Mouse (Mus musculus) liver, postnatal 0 days (tissue): ENCODE results near the gene Cryba4. TPM values are rescaled to one million over a fixed set of nuclear protein-coding genes. Genes with fewer than 3 reads are reported as not detected.

ENCODE experiments used
- ATAC-seq: fragments of 200-750 bp; cut with Nextera tagmentation; 2 replicates; pipeline ENCODE4 v1.8.0; 2017; ENCODE audit warnings: mild to moderate bottlenecking, moderate library complexity
- DNase-seq: peaks from one replicate; pipeline ENCODE4 v3.0.0-alpha.2; 2016
- H3K27ac ChIP-seq: fragments of 300-500 bp; sonication (generic); 2 replicates; pipeline ENCODE4 v1.5.1; 2014; ENCODE audit warnings: antibody characterized with exemption, moderate library complexity, mild to moderate bottlenecking, low read depth
- H3K27me3 ChIP-seq: fragments of 300-500 bp; sonication (generic); 2 replicates; pipeline ENCODE4 v1.6.1; 2014; ENCODE audit warnings: low read length, control low read depth, mixed read lengths; ENCODE audit not compliant: insufficient read depth
- H3K36me3 ChIP-seq: fragments of 300-500 bp; sonication (generic); replicated peaks from 2 replicates; pipeline ENCODE4 v1.6.1; 2014; ENCODE audit warnings: mild to moderate bottlenecking, control low read depth, low read length, moderate library complexity, mixed read lengths; ENCODE audit not compliant: insufficient read depth
- H3K4me1 ChIP-seq: fragments of 300-500 bp; sonication (generic); 2 replicates; pipeline ENCODE4 v1.6.1; 2014; ENCODE audit warnings: antibody characterized with exemption, mild to moderate bottlenecking, control low read depth; ENCODE audit not compliant: insufficient read depth
- H3K4me2 ChIP-seq: fragments of 300-500 bp; sonication (generic); 2 replicates; pipeline ENCODE4 v1.6.1; 2014; ENCODE audit warnings: low read depth, mild to moderate bottlenecking, low read length, moderate library complexity, mixed read lengths
- H3K4me3 ChIP-seq: fragments of 300-500 bp; sonication (generic); 2 replicates; pipeline ENCODE4 v1.5.1; 2014; ENCODE audit warnings: low read depth, low read length
- H3K9ac ChIP-seq: fragments of 300-500 bp; sonication (generic); replicated peaks from 2 replicates; pipeline ENCODE4 v1.6.1; 2014; ENCODE audit warnings: mild to moderate bottlenecking, moderate library complexity
- H3K9me3 ChIP-seq: fragments of 300-500 bp; sonication (generic); 2 replicates; pipeline ENCODE4 v1.6.1; 2016; ENCODE audit warnings: mild to moderate bottlenecking, control low read depth, low read length, mixed read lengths
- CTCF ChIP-seq: sonication (generic); IDR thresholded peaks from 2 replicates; pipeline ENCODE4 v1.5.1; 2016; ENCODE audit warnings: antibody characterized with exemption, low read depth
- EP300 ChIP-seq: IDR thresholded peaks from 2 replicates; pipeline ENCODE4 v1.6.1; 2016; ENCODE audit warnings: antibody characterized with exemption, low read depth, mild to moderate bottlenecking
- WGBS: fragments of 180-500 bp; shearing (Covaris S2); extraction: QIAGEN DNeasy Blood & Tissue Kit; methylation state at CpG from one replicate; pipeline ENCODE4 v1.1.7; 2014; ENCODE audit not compliant: insufficient replicate concordance; 5-methylcytosine and 5-hydroxymethylcytosine counted together
- polyA plus RNA-seq: library from polyadenylated mRNA; unstranded; fragments of >200 nt; fragmentation: Nextera tagmentation; extraction: Ambion mirVana; gene quantifications from 2 replicates; pipeline ENCODE4 v1.2.1, GENCODE M21; 2015

The Cryba4 gene
- polyA plus RNA-seq, 1 experiment from 2014 or later = 0.86 TPM

DNA sequence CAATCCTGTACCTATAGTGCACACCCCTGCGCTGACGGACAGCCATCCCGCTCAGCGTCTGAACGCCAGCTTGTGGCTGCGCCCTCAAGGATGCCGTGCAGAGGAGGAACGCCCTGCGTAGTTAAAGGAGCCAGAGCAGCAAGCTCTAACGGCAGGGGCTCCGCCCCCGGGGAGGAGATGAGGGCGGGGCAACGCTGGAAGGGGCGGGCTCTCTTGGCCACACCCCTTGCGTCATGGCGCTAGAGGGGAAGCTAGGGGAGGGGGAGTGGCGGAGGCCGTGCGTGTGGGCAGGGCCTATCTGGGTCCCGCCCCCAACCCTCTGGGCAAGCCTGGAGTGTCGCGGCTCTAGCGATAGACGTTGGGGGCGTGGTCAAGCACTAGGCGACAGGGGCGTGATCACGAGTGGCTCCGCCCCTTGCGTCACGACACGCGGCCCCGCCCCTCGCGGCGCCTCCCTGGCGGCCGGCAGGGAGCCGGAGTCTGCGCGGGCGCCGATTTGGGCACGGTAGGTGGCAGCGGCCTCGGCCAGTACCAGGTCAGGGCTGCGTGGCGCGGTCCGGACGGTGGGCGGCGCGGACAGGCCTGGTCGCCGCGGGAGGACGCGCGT is 24.1 kb upstream of the Cryba4 start, which contains the start of gene Tpst2:
Gene Tpst2 (plus strand): TSS at position 425 of the 607 bp plus-strand sequence.
- peak within 1 kb of the TSS; percentile 85 for H3K27ac ChIP-seq
- under 1% methylated on average over 43 of the region's 62 CpGs for WGBS
- H3K9ac ChIP-seq = peak within 1 kb of the TSS; percentile 77
- peaks cover 48% of the 10 kb centered on the region for H3K4me1 ChIP-seq
- H3K9me3 ChIP-seq = no peaks in the 10 kb centered on the region
- H3K4me2 ChIP-seq = peak within 1 kb of the TSS; percentile 93
- no peak for TF ChIP-seq EP300
- DNase-seq (peak; percentile 100), ATAC-seq (peak; percentile 94)
- peak within 1 kb of the TSS; percentile 68 for H3K4me3 ChIP-seq
- no peaks in the 10 kb centered on the region for H3K27me3 ChIP-seq
- H3K36me3 ChIP-seq = no peaks in the 10 kb centered on the region

- Histone ChIP-seq H3K9ac (no peak overlapping the region), H3K36me3 (no peaks in the 10 kb centered on the region), H3K4me2 (peak overlapping the region; percentile 93), H3K4me3 (peak overlapping the region; percentile 57; the same call in 1 of the 2 replicates), H3K9me3 (no peaks in the 10 kb centered on the region), H3K27me3 (no peaks in the 10 kb centered on the region), H3K27ac (no peak overlapping the region), H3K4me1 (peaks cover 44% of the 10 kb centered on the region)
- 50% methylated on average over 4 of the region's 4 CpGs for WGBS
- no peak for TF ChIP-seq EP300
- TF ChIP-seq CTCF = no peak
- no peak for ATAC-seq
- DNase-seq = no peak
These were observed 22.9 kb upstream of the Cryba4 start for GRCm38 (mm10) chr5:112275021-112275804.

GRCm38 (mm10) chr5:112273746-112274463 is 21.6 kb upstream of the Cryba4 start:
- Histone ChIP-seq H3K36me3 (no peaks in the 10 kb centered on the region), H3K4me2 (no peak overlapping the region), H3K9ac (no peak overlapping the region), H3K9me3 (no peaks in the 10 kb centered on the region), H3K4me1 (peaks cover 36% of the 10 kb centered on the region), H3K4me3 (no peak overlapping the region), H3K27me3 (peaks cover 1% of the 10 kb centered on the region; the same call in 1 of the 2 replicates), H3K27ac (no peak overlapping the region)
- TF ChIP-seq CTCF (no peak), EP300 (no peak)
- ATAC-seq (no peak), DNase-seq (no peak)
- WGBS = 53% methylated on average over 2 of the region's 2 CpGs

GRCm38 (mm10) chr5:112272934-112273333 is 20.6 kb upstream of the Cryba4 start:
- no peak overlapping the region for H3K4me2 ChIP-seq
- DNase-seq (no peak), ATAC-seq (no peak)
- peaks cover 6% of the 10 kb centered on the region; the same call in 1 of the 2 replicates for H3K27me3 ChIP-seq
- H3K9me3 ChIP-seq = no peaks in the 10 kb centered on the region
- peaks cover 27% of the 10 kb centered on the region for H3K4me1 ChIP-seq
- H3K36me3 ChIP-seq = no peaks in the 10 kb centered on the region
- 50% methylated on average over 2 of the region's 2 CpGs for WGBS
- no peak overlapping the region for H3K4me3 ChIP-seq
- no peak overlapping the region for H3K9ac ChIP-seq
- TF ChIP-seq EP300 = no peak
- TF ChIP-seq CTCF = no peak
- H3K27ac ChIP-seq = no peak overlapping the region

DNA sequence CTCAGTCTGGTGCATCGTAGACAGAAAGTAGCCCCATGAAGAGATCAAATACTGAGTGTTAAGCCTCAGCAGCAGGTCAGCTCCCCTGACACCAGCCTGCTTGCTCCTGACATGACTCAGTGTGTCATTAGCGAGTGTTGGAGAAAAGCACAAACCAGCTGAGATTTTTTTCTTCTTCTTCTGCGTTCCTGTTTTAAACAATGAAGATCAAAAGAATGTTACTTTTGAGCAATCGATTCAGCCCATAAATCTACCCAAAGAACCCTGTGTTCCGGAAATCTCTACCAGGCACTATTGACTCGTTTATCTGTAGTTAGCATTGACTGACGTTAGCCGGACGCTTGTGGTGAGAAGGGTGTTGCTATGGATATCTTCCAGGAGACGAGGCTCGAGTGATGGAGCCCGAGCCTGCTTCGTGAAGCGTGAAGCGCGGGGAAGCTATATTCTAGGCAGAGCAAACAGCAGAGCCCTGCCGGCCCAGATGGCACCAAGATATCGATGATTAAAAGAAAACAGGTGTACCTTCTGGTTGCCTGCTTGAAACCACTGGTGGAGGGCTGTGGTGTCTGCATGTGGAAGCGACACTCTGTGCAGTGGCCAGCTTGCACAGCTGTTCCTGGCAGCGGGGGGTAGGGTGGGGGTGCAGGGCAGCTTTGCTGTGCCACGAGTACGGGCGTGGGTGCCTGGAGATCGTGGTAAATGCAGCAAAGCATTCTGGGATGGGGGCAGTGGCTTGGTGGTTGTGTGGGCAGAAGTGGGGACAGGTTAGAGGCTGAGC is 18.6 kb upstream of the Cryba4 start:
- H3K27me3 ChIP-seq = peaks cover 6% of the 10 kb centered on the region; the same call in 1 of the 2 replicates
- no peak overlapping the region for H3K9ac ChIP-seq
- peaks cover 29% of the 10 kb centered on the region for H3K4me1 ChIP-seq
- H3K36me3 ChIP-seq = no peaks in the 10 kb centered on the region
- H3K4me2 ChIP-seq = no peak overlapping the region
- 34% methylated on average over 24 of the region's 24 CpGs for WGBS
- no peaks in the 10 kb centered on the region for H3K9me3 ChIP-seq
- H3K4me3 ChIP-seq = no peak overlapping the region
- ATAC-seq (no peak), DNase-seq (no peak)
- H3K27ac ChIP-seq = no peak overlapping the region
- TF ChIP-seq CTCF (no peak), EP300 (no peak)
